Mouse (Mus musculus): ENCODE measurements around the gene Gm10961.

The Gm10961 gene

DNA sequence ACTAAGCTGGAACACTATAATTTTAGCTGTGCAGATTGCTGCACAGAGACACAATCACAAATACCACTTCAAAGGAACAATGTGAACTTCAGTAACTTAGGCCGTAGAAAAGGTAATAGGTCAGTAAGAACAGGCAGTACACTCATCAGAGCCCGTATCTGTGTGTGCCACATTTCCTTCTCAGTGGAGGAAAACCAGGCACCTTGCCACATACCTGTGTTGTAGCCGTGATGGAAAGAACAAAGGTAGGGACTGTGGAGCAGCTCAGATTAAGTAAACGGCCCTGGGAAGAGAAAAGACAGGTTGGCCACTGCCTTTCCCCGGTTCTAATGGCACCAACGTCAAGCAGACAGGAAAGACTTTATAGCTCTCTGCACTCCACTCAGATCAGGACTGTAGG is 36.3 kb downstream of the Gm10961 start:
- DNase-seq, result peak; percentile 52 to 62

DNA sequence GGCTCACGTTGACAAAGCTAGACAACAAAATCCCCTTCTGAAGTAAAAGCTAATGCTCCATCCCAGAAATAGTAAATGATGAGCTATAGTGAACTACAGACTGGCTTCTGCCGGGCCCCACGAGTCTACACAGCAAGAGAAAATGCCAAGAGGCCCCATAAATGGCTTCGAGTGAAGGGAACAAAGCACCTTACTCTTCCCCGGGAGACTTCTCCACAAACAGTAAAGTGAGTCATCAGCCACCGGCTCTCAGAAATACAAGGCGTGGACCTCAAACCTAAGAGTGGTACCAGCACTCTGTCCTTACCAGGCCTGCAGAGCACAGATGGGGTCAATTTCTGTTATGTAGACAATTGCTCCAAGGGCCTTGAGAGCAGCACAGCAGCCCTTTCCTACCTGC is 37.7 kb downstream of the Gm10961 start:
- DNase-seq, result no peak

DNA sequence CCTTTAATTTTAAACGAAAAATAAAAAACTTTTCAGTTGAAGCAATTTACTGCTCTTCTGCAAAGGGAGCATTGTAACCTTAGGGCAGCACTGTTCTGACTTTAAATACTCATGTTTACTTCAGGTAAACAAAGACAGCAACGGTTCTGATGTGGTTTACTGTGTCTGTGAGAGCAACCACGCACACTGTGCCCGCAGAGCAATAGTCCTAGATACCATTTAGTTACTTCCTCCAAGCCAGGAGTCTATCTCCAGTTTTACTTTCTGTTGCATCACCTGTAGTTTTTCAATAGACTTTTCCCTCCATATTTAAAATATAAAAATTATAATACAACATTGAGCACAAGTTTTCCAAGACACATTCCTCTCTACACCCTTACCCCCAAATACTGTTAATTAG is 39.4 kb downstream of the Gm10961 start:
- DNase-seq, result no peak

DNA sequence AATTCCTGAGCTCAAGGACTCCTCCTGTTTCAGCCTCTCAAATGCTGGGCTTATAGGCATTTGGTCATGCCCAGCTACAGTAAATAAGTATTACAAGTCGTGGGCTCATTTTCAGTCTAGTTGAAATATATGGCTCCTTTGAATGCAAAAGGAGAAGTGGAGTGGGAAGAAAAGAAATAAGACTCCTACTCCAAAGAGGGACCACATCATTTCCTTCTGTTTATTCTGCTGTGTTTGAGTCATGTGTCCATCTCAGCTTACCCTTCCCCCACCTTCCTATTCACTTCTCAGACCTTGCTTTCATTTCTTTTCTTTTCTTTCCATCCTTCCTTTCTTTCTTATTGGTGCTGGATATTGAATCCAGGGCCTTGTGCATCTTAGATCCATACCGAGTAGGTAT is 40.4 kb downstream of the Gm10961 start:
- DNase-seq, result no peak

DNA sequence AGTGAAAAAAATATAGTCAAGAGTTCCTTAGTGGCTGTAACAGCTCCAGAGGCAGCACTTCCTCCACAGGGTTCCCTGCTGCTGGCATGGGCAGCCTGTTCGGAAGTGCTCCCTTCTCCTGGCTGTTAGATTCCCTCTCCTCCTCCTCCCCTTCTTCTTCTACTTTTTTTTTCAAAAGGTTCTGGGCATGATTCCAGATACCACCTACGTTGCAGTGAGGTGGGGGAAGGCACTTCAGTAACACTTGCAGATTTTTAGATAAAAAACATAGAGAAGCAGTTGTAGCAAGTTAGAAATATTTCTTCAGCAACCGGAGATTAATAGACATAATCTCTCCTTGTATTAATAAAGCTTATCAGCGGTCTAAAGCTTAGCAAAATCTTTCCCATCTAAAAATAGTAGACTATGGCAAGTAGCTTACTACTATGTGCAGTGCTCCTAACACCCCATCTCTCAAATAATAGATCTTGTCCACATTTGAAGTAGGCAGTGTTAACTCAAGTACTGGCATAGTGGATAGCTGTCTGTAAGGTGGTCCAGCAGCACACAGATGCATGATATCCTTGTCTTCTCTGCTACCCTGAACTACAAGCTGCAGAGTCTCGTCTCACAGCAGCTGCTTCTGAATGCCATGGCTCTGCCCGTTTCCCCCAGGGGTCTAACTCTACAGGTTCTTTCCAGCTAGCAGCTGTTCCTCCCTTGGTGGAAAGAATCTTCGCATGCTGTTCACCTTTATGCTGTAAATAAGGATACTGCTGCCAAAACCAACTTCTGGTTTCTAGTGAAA is 49.9 kb downstream of the Gm10961 start:
- peak; percentile 28 to 41 for DNase-seq
